Mouse (Mus musculus): ENCODE measurements at regions not wholly inside any gene's neighbourhood (a gene's known extent, or its start where the extent isn't known, plus 50 kb on each side); places are given as distances from the start of the nearest gene placed in this dataset.

GRCm38 (mm10) chr14:80479918-80480317, 496.0 kb downstream of the Olfm4 start:
- Histone ChIP-seq H3K27me3 (ENCODE audit: control insufficient read depth, insufficient read depth, low read length) (no peaks in the 10 kb centered on the region), H3K27ac (ENCODE audit: low read length) (no peak overlapping the region), H3K36me3 (ENCODE audit: control insufficient read depth, insufficient read depth, low read length) (no peaks in the 10 kb centered on the region), H3K4me2 (replicated peaks; ENCODE audit: low read depth, low read length) (no peak overlapping the region), H3K4me3 (ENCODE audit: low read depth, low read length) (no peak overlapping the region), H3K9me3 (ENCODE audit: control insufficient read depth, low read depth, low read length) (no peaks in the 10 kb centered on the region), H3K9ac (replicated peaks; ENCODE audit: low read depth, low read length) (no peak overlapping the region), H3K4me1 (ENCODE audit: control insufficient read depth, insufficient read depth, low read length) (no peaks in the 10 kb centered on the region)
- no peak for ATAC-seq (ENCODE audit: insufficient number of reproducible peaks, insufficient read depth, low FRiP score, low read depth)

DNA sequence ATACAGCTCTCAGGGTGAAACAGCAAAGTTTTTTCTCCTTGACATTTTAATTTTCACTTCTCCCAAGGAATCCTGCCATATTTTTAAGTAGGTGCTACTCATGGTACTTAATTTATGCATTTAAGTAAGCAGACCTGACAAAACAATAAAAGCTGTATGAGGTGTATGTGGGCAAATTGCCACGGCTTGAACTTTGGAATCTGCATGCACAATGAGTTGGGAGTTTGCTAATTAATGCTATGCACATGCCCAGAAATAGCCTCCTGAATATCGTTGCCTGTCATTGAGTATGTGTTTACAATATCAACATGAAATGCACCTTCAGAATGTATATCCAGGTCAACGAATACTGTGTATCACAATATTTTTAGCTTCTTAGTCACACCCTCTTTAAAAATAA, 498.9 kb downstream of the Olfm4 start:
- Histone ChIP-seq H3K9ac (replicated peaks; ENCODE audit: low read depth, low read length) (no peak overlapping the region), H3K27me3 (ENCODE audit: control insufficient read depth, insufficient read depth, low read length) (no peaks in the 10 kb centered on the region), H3K36me3 (ENCODE audit: control insufficient read depth, insufficient read depth, low read length) (no peaks in the 10 kb centered on the region), H3K4me2 (replicated peaks; ENCODE audit: low read depth, low read length) (no peak overlapping the region), H3K4me1 (ENCODE audit: control insufficient read depth, insufficient read depth, low read length) (no peaks in the 10 kb centered on the region), H3K9me3 (ENCODE audit: control insufficient read depth, low read depth, low read length) (no peaks in the 10 kb centered on the region), H3K27ac (ENCODE audit: low read length) (no peak overlapping the region), H3K4me3 (ENCODE audit: low read depth, low read length) (no peak overlapping the region)
- WGBS = 83% methylated on average over 3 of the region's 3 CpGs
- no peak for ATAC-seq (ENCODE audit: insufficient number of reproducible peaks, insufficient read depth, low FRiP score, low read depth)

GRCm38 (mm10) chr14:80484256-80484655, 500.4 kb downstream of the Olfm4 start:
- Histone ChIP-seq H3K9me3 (ENCODE audit: control insufficient read depth, low read depth, low read length) (no peaks in the 10 kb centered on the region), H3K4me2 (replicated peaks; ENCODE audit: low read depth, low read length) (no peak overlapping the region), H3K4me3 (ENCODE audit: low read depth, low read length) (no peak overlapping the region), H3K4me1 (ENCODE audit: control insufficient read depth, insufficient read depth, low read length) (no peaks in the 10 kb centered on the region), H3K9ac (replicated peaks; ENCODE audit: low read depth, low read length) (no peak overlapping the region), H3K36me3 (ENCODE audit: control insufficient read depth, insufficient read depth, low read length) (no peaks in the 10 kb centered on the region), H3K27ac (ENCODE audit: low read length) (no peak overlapping the region), H3K27me3 (ENCODE audit: control insufficient read depth, insufficient read depth, low read length) (no peaks in the 10 kb centered on the region)
- no peak for ATAC-seq (ENCODE audit: insufficient number of reproducible peaks, insufficient read depth, low FRiP score, low read depth)

DNA sequence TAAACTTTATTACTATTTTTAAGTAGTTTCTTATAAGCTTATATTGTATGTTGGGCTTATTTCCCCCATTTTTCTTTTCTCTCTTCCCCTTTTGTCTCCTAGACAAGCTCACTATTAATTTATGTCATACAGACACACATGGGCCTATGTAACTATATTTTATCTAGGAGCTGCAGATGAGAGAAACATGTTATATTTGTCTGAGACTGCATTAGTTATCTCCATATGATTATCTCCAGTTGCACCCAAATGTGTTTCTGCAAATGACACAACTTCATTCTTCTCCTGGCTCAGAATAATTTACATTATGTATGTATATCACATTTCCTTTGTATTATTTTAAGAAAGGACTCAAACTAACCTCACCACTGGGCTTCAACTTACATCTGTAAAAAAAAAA, 501.3 kb downstream of the Olfm4 start:
- Histone ChIP-seq H3K36me3 (ENCODE audit: control insufficient read depth, insufficient read depth, low read length) (no peaks in the 10 kb centered on the region), H3K9me3 (ENCODE audit: control insufficient read depth, low read depth, low read length) (no peaks in the 10 kb centered on the region), H3K27me3 (ENCODE audit: control insufficient read depth, insufficient read depth, low read length) (no peaks in the 10 kb centered on the region), H3K4me1 (ENCODE audit: control insufficient read depth, insufficient read depth, low read length) (no peaks in the 10 kb centered on the region), H3K4me3 (ENCODE audit: low read depth, low read length) (no peak overlapping the region), H3K9ac (replicated peaks; ENCODE audit: low read depth, low read length) (no peak overlapping the region), H3K27ac (ENCODE audit: low read length) (no peak overlapping the region), H3K4me2 (replicated peaks; ENCODE audit: low read depth, low read length) (no peak overlapping the region)
- ATAC-seq (ENCODE audit: insufficient number of reproducible peaks, insufficient read depth, low FRiP score, low read depth) = no peak

DNA sequence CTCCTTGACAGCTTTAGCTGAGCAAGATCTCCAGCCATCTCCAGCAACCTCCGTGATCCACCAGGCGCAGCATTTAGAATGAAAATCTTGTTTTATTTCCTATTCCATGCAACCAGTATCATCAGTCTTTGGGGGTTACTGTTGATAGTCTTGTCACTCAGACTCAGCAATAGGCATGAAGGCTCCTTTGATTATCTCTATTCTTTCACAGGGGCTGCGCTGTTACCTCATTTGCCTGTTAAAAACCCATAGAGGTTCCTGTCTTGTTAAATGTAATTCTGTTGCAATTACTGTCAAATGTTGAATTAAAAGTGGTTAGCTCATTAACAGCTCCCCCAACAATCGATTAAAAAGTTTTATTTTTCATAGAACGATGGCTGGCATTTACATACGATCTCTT, 502.7 kb downstream of the Olfm4 start:
- Histone ChIP-seq H3K4me2 (replicated peaks; ENCODE audit: low read depth, low read length) (no peak overlapping the region), H3K4me3 (ENCODE audit: low read depth, low read length) (no peak overlapping the region), H3K9ac (replicated peaks; ENCODE audit: low read depth, low read length) (no peak overlapping the region), H3K9me3 (ENCODE audit: control insufficient read depth, low read depth, low read length) (no peaks in the 10 kb centered on the region), H3K36me3 (ENCODE audit: control insufficient read depth, insufficient read depth, low read length) (no peaks in the 10 kb centered on the region), H3K27ac (ENCODE audit: low read length) (no peak overlapping the region), H3K27me3 (ENCODE audit: control insufficient read depth, insufficient read depth, low read length) (no peaks in the 10 kb centered on the region), H3K4me1 (ENCODE audit: control insufficient read depth, insufficient read depth, low read length) (no peaks in the 10 kb centered on the region)
- WGBS = 75% methylated on average over 6 of the region's 6 CpGs
- ATAC-seq (ENCODE audit: insufficient number of reproducible peaks, insufficient read depth, low FRiP score, low read depth) = no peak

DNA sequence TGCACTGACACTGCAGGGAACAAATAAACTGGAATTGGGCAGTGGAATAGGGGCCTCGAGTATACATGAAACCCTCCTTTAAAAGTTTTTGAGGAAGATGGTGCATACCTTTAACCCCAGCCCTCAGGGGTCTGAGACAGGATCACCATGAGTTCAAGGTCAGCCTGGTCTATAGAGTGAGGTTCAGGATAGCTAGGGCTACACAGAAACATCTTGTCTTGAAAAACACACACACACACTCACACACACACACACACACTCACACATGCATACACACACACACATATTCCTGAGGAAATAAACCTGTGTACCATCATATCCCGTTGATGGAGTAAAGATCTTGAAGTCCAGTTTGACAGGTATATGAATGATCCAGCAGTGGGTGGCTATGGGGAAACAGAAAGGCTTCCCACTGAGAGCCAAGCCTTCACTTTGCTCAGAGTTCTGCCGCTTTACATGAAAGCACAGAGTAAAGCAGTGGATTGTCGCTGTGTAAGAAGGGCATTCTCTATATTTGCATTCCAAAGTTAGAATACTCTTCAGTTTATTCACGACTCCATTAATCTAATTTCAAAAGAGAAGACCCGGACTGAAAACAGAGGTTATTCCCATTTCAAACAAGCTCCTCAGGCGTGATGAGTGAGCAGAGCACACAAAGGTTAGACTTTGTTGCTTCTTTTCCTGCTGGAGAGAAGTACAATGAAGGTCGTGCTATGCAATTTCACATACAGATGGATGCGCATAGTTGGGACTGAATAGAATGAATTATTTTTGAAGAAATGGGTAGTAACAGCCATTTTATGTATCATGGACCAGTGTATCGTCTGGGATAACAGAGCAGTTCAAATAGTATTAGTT, 508.4 kb downstream of the Olfm4 start:
- no peak overlapping the region for H3K4me3 ChIP-seq (ENCODE audit: low read depth, low read length)
- H3K4me2 ChIP-seq (replicated peaks; ENCODE audit: low read depth, low read length) = no peak overlapping the region
- H3K27ac ChIP-seq (ENCODE audit: low read length) = no peak overlapping the region
- no peaks in the 10 kb centered on the region for H3K36me3 ChIP-seq (ENCODE audit: control insufficient read depth, insufficient read depth, low read length)
- no peak overlapping the region for H3K9ac ChIP-seq (replicated peaks; ENCODE audit: low read depth, low read length)
- no peaks in the 10 kb centered on the region for H3K9me3 ChIP-seq (ENCODE audit: control insufficient read depth, low read depth, low read length)
- no peak for ATAC-seq (ENCODE audit: insufficient number of reproducible peaks, insufficient read depth, low FRiP score, low read depth)
- no peaks in the 10 kb centered on the region for H3K4me1 ChIP-seq (ENCODE audit: control insufficient read depth, insufficient read depth, low read length)
- no peaks in the 10 kb centered on the region for H3K27me3 ChIP-seq (ENCODE audit: control insufficient read depth, insufficient read depth, low read length)
- 67% methylated on average over 10 of the region's 10 CpGs for WGBS

GRCm38 (mm10) chr14:80492901-80493279, 509.0 kb downstream of the Olfm4 start:
- ATAC-seq (ENCODE audit: insufficient number of reproducible peaks, insufficient read depth, low FRiP score, low read depth) = no peak
- H3K36me3 ChIP-seq (ENCODE audit: control insufficient read depth, insufficient read depth, low read length) = no peaks in the 10 kb centered on the region
- H3K4me2 ChIP-seq (replicated peaks; ENCODE audit: low read depth, low read length) = no peak overlapping the region
- no peaks in the 10 kb centered on the region for H3K27me3 ChIP-seq (ENCODE audit: control insufficient read depth, insufficient read depth, low read length)
- no peak overlapping the region for H3K4me3 ChIP-seq (ENCODE audit: low read depth, low read length)
- H3K9me3 ChIP-seq (ENCODE audit: control insufficient read depth, low read depth, low read length) = no peaks in the 10 kb centered on the region
- H3K4me1 ChIP-seq (ENCODE audit: control insufficient read depth, insufficient read depth, low read length) = no peaks in the 10 kb centered on the region
- H3K27ac ChIP-seq (ENCODE audit: low read length) = no peak overlapping the region
- no peak overlapping the region for H3K9ac ChIP-seq (replicated peaks; ENCODE audit: low read depth, low read length)
- 75% methylated on average over 4 of the region's 4 CpGs for WGBS

DNA sequence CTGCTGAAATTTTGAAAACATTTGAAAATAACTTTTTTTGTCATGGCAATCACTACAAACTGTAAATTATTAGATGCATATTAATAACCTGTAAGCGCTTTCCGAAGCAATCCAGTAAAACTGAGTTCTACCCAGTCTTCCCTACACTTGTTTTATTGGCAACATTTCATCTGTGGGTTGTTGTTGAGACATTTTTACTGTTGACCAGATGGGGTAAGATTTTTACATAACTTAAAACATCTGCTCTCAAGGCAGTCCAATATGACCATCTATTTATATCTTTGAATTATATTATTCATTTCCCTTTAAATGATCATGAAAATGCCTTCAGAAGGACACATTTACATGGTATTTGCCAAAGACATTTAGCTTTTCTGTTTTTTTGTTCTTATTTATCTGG, 520.5 kb downstream of the Olfm4 start:
- H3K4me1 ChIP-seq (ENCODE audit: control insufficient read depth, insufficient read depth, low read length) = no peaks in the 10 kb centered on the region
- H3K27me3 ChIP-seq (ENCODE audit: control insufficient read depth, insufficient read depth, low read length) = no peaks in the 10 kb centered on the region
- H3K9ac ChIP-seq (replicated peaks; ENCODE audit: low read depth, low read length) = no peak overlapping the region
- no peaks in the 10 kb centered on the region for H3K36me3 ChIP-seq (ENCODE audit: control insufficient read depth, insufficient read depth, low read length)
- ATAC-seq (ENCODE audit: insufficient number of reproducible peaks, insufficient read depth, low FRiP score, low read depth) = no peak
- H3K4me3 ChIP-seq (ENCODE audit: low read depth, low read length) = no peak overlapping the region
- 93% methylated on average over 2 of the region's 2 CpGs for WGBS
- H3K9me3 ChIP-seq (ENCODE audit: control insufficient read depth, low read depth, low read length) = no peaks in the 10 kb centered on the region
- H3K27ac ChIP-seq (ENCODE audit: low read length) = no peak overlapping the region
- H3K4me2 ChIP-seq (replicated peaks; ENCODE audit: low read depth, low read length) = no peak overlapping the region

DNA sequence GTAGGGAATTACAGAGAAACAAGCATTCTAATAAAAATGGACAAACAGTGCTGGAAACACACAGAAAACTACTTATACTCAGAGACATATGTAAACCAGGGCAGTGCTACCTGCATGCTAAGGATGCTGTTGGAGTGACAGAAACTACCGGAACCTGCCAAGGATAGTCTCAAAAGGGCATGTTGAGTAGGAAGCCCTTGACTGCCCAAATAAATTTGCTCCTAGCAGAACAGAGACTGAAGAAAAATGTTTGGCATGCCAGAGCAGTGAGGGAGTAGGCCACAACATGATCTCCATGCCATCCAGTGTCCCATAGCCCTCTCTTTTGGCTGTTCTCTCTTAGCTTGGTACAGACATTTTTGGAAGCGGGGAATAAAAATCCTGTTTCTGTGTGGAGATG, 532.7 kb downstream of the Olfm4 start:
- no peak overlapping the region for H3K27ac ChIP-seq (ENCODE audit: low read length)

More for the DNA sequence above, 532.7 kb downstream of the Olfm4 start:
- no peak for ATAC-seq (ENCODE audit: insufficient number of reproducible peaks, insufficient read depth, low FRiP score, low read depth)
- H3K4me2 ChIP-seq (replicated peaks; ENCODE audit: low read depth, low read length) = no peak overlapping the region
- no peak overlapping the region for H3K9ac ChIP-seq (replicated peaks; ENCODE audit: low read depth, low read length)
- H3K27me3 ChIP-seq (ENCODE audit: control insufficient read depth, insufficient read depth, low read length) = no peaks in the 10 kb centered on the region
- H3K4me1 ChIP-seq (ENCODE audit: control insufficient read depth, insufficient read depth, low read length) = no peaks in the 10 kb centered on the region
- WGBS = 87% methylated on average over 2 of the region's 2 CpGs
- no peak overlapping the region for H3K4me3 ChIP-seq (ENCODE audit: low read depth, low read length)
- no peaks in the 10 kb centered on the region for H3K36me3 ChIP-seq (ENCODE audit: control insufficient read depth, insufficient read depth, low read length)
- no peaks in the 10 kb centered on the region for H3K9me3 ChIP-seq (ENCODE audit: control insufficient read depth, low read depth, low read length)
